Mouse (Mus musculus) neural tube, embryonic 10.5 days (tissue): ENCODE measurements around the gene Cnnm4.
A peak's percentile ranks its signal among the peaks of the same experiment; 100 is the strongest.

ENCODE experiments used
- DNase-seq: peaks from one replicate; pipeline ENCODE4 v3.0.0-alpha.2; 2017; ENCODE audit warnings: low spot score; ENCODE audit errors: extremely low spot score

The Cnnm4 gene

GRCm38 (mm10) chr1:36471181-36472105, at the start of gene Cnnm4:
TSS of gene Cnnm4 (plus strand) at chr1:36471620.
- DNase-seq: peak; percentile 93

- DNase-seq: no peak
These were observed 41.9 kb upstream of the Cnnm4 start for GRCm38 (mm10) chr1:36429511-36429910.

- DNase-seq: no peak
These were observed 38.4 kb upstream of the Cnnm4 start for GRCm38 (mm10) chr1:36432999-36433398.

- no peak for DNase-seq
These were observed 37.8 kb upstream of the Cnnm4 start for GRCm38 (mm10) chr1:36433616-36434015.

GRCm38 (mm10) chr1:36435071-36435470, 36.3 kb upstream of the Cnnm4 start:
- DNase-seq: no peak

- no peak for DNase-seq
These were observed 34.9 kb upstream of the Cnnm4 start for GRCm38 (mm10) chr1:36436515-36436914.

GRCm38 (mm10) chr1:36437223-36437622, 34.2 kb upstream of the Cnnm4 start:
- no peak for DNase-seq

- no peak for DNase-seq
These were observed 30.3 kb upstream of the Cnnm4 start for GRCm38 (mm10) chr1:36441101-36441500.

- DNase-seq: peak; percentile 95
These were observed 26.7 kb upstream of the Cnnm4 start, which contains the start of gene Lman2l for GRCm38 (mm10) chr1:36444471-36445464. TSS of gene Lman2l (minus strand) at chr1:36445271.

GRCm38 (mm10) chr1:36445508-36445907, 25.9 kb upstream of the Cnnm4 start:
- no peak for DNase-seq

- no peak for DNase-seq
These were observed 25.2 kb upstream of the Cnnm4 start for GRCm38 (mm10) chr1:36446106-36446824.

GRCm38 (mm10) chr1:36446841-36447240, 24.6 kb upstream of the Cnnm4 start:
- DNase-seq: no peak

- DNase-seq: no peak
These were observed 17.2 kb upstream of the Cnnm4 start for GRCm38 (mm10) chr1:36454055-36454815.

- no peak for DNase-seq
These were observed 13.9 kb upstream of the Cnnm4 start for GRCm38 (mm10) chr1:36457388-36458014.

GRCm38 (mm10) chr1:36458169-36458568, 13.3 kb upstream of the Cnnm4 start:
- no peak for DNase-seq

GRCm38 (mm10) chr1:36461829-36462228, 9.6 kb upstream of the Cnnm4 start:
- no peak for DNase-seq

GRCm38 (mm10) chr1:36465641-36466160, 5.7 kb upstream of the Cnnm4 start:
- no peak for DNase-seq

GRCm38 (mm10) chr1:36467446-36467845, 4.0 kb upstream of the Cnnm4 start:
- DNase-seq: no peak

- no peak for DNase-seq
These were observed 1.5 kb upstream of the Cnnm4 start for GRCm38 (mm10) chr1:36469811-36470444.
